In genomic region chr15:83779387-83779786, GRCm38 (mm10) we compare ENCODE assay signal across 8 mouse cellular contexts. TPM values are rescaled to one million over a fixed set of nuclear protein-coding genes. Genes with fewer than 3 reads are reported as not detected.
A peak's percentile ranks its signal among the peaks of the same experiment; 100 is the strongest.
DNase-seq lines count a peak whose midpoint lies in the region; ATAC-seq and TF ChIP-seq lines count a peak whose summit lies in the region.

TSS of gene Mpped1 (plus strand) at chr15:83779467.

- DNase-seq in kidney, postnatal 0 days (ENCODE audit: low spot score) = no peak
- no peak for DNase-seq in kidney, postnatal 25 days
- DNase-seq in layer of hippocampus, postnatal 14 days (ENCODE audit: low spot score in 2 of 2) = no peak
- DNase-seq in midbrain, postnatal 0 days (ENCODE audit: low spot score) = no peak
- DNase-seq in cerebellum, adult 11 months = no peak
- DNase-seq in spleen, adult 18-20 months = no peak
- no peak for DNase-seq in thymus, postnatal 10 days (ENCODE audit: low spot score in 2 of 2)

- H3K27ac ChIP-seq in kidney, postnatal 0 days = no peak within 1 kb of the TSS
- H3K27ac ChIP-seq in embryonic facial prominence, embryonic 15.5 days (replicated peaks) = no peak within 1 kb of the TSS
- no peak within 1 kb of the TSS for H3K27ac ChIP-seq in midbrain, postnatal 0 days (ENCODE audit: low read depth, low read length)

- peak within 1 kb of the TSS; percentile 47 for H3K4me3 ChIP-seq in kidney, postnatal 0 days (replicated peaks; ENCODE audit: low read depth, low read length)
- H3K4me3 ChIP-seq in embryonic facial prominence, embryonic 15.5 days (replicated peaks) = peak within 1 kb of the TSS; percentile 60
- peak within 1 kb of the TSS; percentile 52 for H3K4me3 ChIP-seq in midbrain, postnatal 0 days (ENCODE audit: low read depth, low read length)

- 5% methylated on average over 27 of the region's 37 CpGs for WGBS in kidney, postnatal 0 days
- WGBS in embryonic facial prominence, embryonic 15.5 days = 1% methylated on average over 35 of the region's 37 CpGs
- 7% methylated on average over 12 of the region's 37 CpGs for WGBS in midbrain, postnatal 0 days

- no peak for ATAC-seq in kidney, postnatal 0 days (replicated peaks; ENCODE audit: low FRiP score, low read depth)
- no peak for ATAC-seq in embryonic facial prominence, embryonic 15.5 days (ENCODE audit: insufficient number of reproducible peaks, low FRiP score, low TSS enrichment, low read depth)
- peak; percentile 58 for ATAC-seq in midbrain, postnatal 0 days (ENCODE audit: low FRiP score)

- no peak for TF ChIP-seq CTCF in kidney, postnatal 0 days (IDR thresholded peaks at IDR 0.05; ENCODE audit: low read depth)
- no peak for TF ChIP-seq CTCF in midbrain, postnatal 0 days (IDR thresholded peaks at IDR 0.05)

- H3K36me3 ChIP-seq in kidney, postnatal 0 days (ENCODE audit: insufficient read depth, low read length) = no peaks in the 10 kb centered on the region
- H3K36me3 ChIP-seq in embryonic facial prominence, embryonic 15.5 days = no peaks in the 10 kb centered on the region
- H3K36me3 ChIP-seq in midbrain, postnatal 0 days (ENCODE audit: insufficient read depth, low read length) = no peaks in the 10 kb centered on the region

- peak within 1 kb of the TSS; percentile 85 for H3K4me2 ChIP-seq in kidney, postnatal 0 days (ENCODE audit: low read length)
- peak within 1 kb of the TSS; percentile 94 for H3K4me2 ChIP-seq in embryonic facial prominence, embryonic 15.5 days (replicated peaks)
- peak within 1 kb of the TSS; percentile 93 for H3K4me2 ChIP-seq in midbrain, postnatal 0 days (ENCODE audit: low read depth, low read length, poor library complexity, severe bottlenecking)

- no peak within 1 kb of the TSS for H3K9ac ChIP-seq in kidney, postnatal 0 days (ENCODE audit: low read depth, low read length)
- peak within 1 kb of the TSS; percentile 35 for H3K9ac ChIP-seq in embryonic facial prominence, embryonic 15.5 days
- H3K9ac ChIP-seq in midbrain, postnatal 0 days (replicated peaks; ENCODE audit: low read length, poor library complexity, severe bottlenecking) = peak within 1 kb of the TSS; percentile 79

- H3K27me3 ChIP-seq in kidney, postnatal 0 days (ENCODE audit: insufficient read depth, low read length) = peaks cover 36% of the 10 kb centered on the region
- H3K27me3 ChIP-seq in embryonic facial prominence, embryonic 15.5 days = peaks cover 40% of the 10 kb centered on the region
- H3K27me3 ChIP-seq in midbrain, postnatal 0 days (ENCODE audit: insufficient read depth, low read length) = peaks cover 3% of the 10 kb centered on the region; the same call in 1 of the 2 replicates

- no peaks in the 10 kb centered on the region for H3K4me1 ChIP-seq in kidney, postnatal 0 days (replicated peaks; ENCODE audit: insufficient read depth, low read length)
- peaks cover 11% of the 10 kb centered on the region for H3K4me1 ChIP-seq in embryonic facial prominence, embryonic 15.5 days
- no peaks in the 10 kb centered on the region; the same call in 1 of the 2 replicates for H3K4me1 ChIP-seq in midbrain, postnatal 0 days (ENCODE audit: insufficient read depth, low read length)

- no peaks in the 10 kb centered on the region for H3K9me3 ChIP-seq in kidney, postnatal 0 days (replicated peaks; ENCODE audit: low read length)
- H3K9me3 ChIP-seq in embryonic facial prominence, embryonic 15.5 days (replicated peaks) = no peaks in the 10 kb centered on the region
- no peaks in the 10 kb centered on the region for H3K9me3 ChIP-seq in midbrain, postnatal 0 days (ENCODE audit: low read length)

RNA-seq across cellular contexts. Expression of gene Mpped1, which starts in this region (rescaled TPM):
- polyA plus RNA-seq in kidney, postnatal 0 days (2015; fragmentation: Nextera tagmentation; extraction: Ambion mirVana) = 0.11 and 0.22 TPM in 2 replicates
- polyA plus RNA-seq in embryonic facial prominence, embryonic 15.5 days (2015; fragmentation: Nextera tagmentation; extraction: Ambion mirVana) = 7.7 and 9.1 TPM in 2 replicates
- total RNA-seq in layer of hippocampus, postnatal 14 days (2021) = 100 to 1,000 TPM; 127 to 142 TPM
- total RNA-seq in midbrain, postnatal 0 days (2014; rRNA removed) = 41.1 and 48.0 TPM in 2 replicates
- polyA plus RNA-seq in midbrain, postnatal 0 days (2015; fragmentation: Nextera tagmentation; extraction: Ambion mirVana) = 18.1 and 20.3 TPM in 2 replicates
